Mouse (Mus musculus): ENCODE measurements at regions not wholly inside any gene's neighbourhood (a gene's known extent, or its start where the extent isn't known, plus 50 kb on each side); places are given as distances from the start of the nearest gene placed in this dataset.

DNA sequence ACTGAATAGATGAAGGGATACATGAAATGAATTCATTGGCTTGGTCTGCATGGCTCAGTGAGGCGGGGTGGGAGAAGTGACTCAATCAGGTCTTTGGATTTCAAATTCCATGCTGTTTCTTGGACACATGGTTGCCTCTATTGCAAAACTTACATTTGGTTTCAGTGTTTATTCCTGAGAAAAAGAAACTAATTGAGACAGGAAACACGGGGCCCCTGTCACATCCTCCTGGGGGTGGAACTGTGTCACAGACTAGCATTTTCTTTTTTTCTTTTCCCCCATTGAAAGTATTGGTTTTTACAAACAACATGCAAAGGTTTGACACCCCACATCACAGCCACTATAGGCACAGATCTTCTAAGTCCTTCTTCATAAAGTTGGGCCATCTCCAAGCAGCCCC lies 375.8 kb upstream of the Pik3r1 start:
- no peak for ATAC-seq (ENCODE audit: low read depth)
- no peaks in the 10 kb centered on the region for H3K36me3 ChIP-seq
- no peaks in the 10 kb centered on the region for H3K9me3 ChIP-seq (replicated peaks)
- no peak overlapping the region for H3K4me2 ChIP-seq
- no peak overlapping the region for H3K4me3 ChIP-seq (replicated peaks)
- H3K9ac ChIP-seq: no peak overlapping the region
- H3K4me1 ChIP-seq (replicated peaks): no peaks in the 10 kb centered on the region
- no peak for DNase-seq
- no peak overlapping the region for H3K27ac ChIP-seq
- no peaks in the 10 kb centered on the region for H3K27me3 ChIP-seq
- 43% methylated on average over 2 of the region's 2 CpGs for WGBS (ENCODE audit: insufficient replicate concordance)

DNA sequence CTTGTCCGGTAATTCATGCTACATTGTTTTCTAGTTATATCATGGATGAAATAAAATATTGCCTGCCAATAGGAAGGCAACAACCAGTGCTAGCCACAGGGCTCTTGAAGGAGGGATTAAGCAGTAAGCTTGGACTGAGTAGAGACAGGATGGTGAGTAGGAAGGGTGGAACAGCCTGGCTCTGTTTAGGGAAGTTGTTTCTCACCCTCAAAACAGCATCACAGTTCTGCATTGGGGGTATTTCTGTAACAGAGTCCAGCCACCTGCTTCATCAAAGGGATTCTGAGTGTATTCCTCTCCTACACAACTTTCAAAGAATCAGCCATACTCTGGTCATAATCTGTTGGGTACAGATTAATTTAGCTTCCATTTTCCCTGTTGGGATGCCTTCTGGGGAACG lies 380.0 kb upstream of the Pik3r1 start:
- ATAC-seq (ENCODE audit: low read depth) (no peak), DNase-seq (no peak)
- Histone ChIP-seq H3K4me2 (no peak overlapping the region), H3K4me3 (replicated peaks) (no peak overlapping the region), H3K9ac (no peak overlapping the region), H3K4me1 (replicated peaks) (no peaks in the 10 kb centered on the region), H3K9me3 (replicated peaks) (no peaks in the 10 kb centered on the region), H3K27me3 (no peaks in the 10 kb centered on the region), H3K36me3 (no peaks in the 10 kb centered on the region), H3K27ac (no peak overlapping the region)
- WGBS (ENCODE audit: insufficient replicate concordance): 73% methylated on average over 2 of the region's 2 CpGs

DNA sequence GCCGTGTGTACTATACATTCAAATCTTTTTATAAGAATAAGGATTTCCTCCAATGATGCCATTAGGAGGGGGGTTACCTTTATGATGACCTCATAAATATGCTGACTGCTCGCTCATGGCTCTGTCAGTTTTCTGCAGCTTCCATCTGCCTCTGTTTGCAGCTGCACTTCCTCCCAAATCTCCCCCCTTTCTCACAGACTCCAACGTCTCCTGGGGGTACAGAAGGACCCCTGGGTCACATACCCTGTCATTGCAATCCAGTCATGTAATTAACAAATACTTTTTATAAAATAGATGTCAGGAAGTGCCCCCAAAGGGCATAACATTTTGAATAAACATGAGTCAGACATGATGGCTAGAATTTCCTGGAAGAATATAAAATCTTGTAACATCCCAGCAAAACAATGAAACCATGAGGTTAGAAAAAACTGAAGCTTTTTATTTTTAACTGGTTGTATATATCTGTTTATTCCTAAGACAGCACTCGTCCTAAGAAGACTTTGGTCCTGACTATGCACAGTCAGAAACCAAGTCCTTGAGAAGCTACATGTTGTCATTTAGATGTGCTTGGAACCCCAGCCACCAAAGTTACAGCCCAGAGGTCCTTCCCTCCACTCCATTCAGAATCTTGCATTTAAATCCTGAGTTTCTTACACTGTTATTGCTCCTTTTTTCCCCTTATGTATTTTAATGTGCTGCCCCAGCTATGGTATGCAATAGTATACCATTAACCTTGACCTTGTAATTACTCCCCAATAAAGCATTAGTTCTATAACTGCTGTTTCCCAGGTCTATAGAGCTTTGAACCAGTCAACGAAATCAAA lies 386.0 kb upstream of the Pik3r1 start:
- H3K36me3 ChIP-seq: no peaks in the 10 kb centered on the region
- DNase-seq: no peak

DNA sequence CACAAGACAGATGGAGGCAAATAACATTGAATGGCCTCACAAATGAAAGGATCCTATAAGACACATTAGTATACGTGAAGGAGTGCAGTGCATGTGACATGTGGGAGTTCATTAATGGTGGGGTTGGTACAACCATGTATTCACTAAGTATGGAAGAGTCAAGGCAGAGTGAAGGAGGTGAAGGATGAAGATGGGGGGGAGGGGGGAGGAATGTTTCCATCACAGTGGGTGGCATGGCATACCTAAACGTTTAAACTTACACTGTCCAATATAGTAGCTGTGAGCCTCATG lies 386.5 kb upstream of the Pik3r1 start:
- 56% methylated on average over 2 of the region's 2 CpGs for WGBS (ENCODE audit: insufficient replicate concordance)
- no peaks in the 10 kb centered on the region for H3K9me3 ChIP-seq (replicated peaks)
- no peaks in the 10 kb centered on the region for H3K36me3 ChIP-seq
- ATAC-seq (ENCODE audit: low read depth) (no peak), DNase-seq (no peak)
- no peak overlapping the region for H3K27ac ChIP-seq
- no peaks in the 10 kb centered on the region for H3K4me1 ChIP-seq (replicated peaks)
- no peak overlapping the region for H3K9ac ChIP-seq
- no peak overlapping the region for H3K4me3 ChIP-seq (replicated peaks)
- no peak overlapping the region for H3K4me2 ChIP-seq
- no peaks in the 10 kb centered on the region for H3K27me3 ChIP-seq

More for the DNA sequence above, 386.0 kb upstream of the Pik3r1 start:
- Histone ChIP-seq H3K9me3 (replicated peaks) (no peaks in the 10 kb centered on the region), H3K4me1 (replicated peaks) (no peaks in the 10 kb centered on the region), H3K4me2 (no peak overlapping the region), H3K27me3 (no peaks in the 10 kb centered on the region), H3K27ac (no peak overlapping the region), H3K9ac (no peak overlapping the region), H3K4me3 (replicated peaks) (no peak overlapping the region)
- ATAC-seq (ENCODE audit: low read depth): no peak
- WGBS (ENCODE audit: insufficient replicate concordance): 48% methylated on average over 5 of the region's 5 CpGs

DNA sequence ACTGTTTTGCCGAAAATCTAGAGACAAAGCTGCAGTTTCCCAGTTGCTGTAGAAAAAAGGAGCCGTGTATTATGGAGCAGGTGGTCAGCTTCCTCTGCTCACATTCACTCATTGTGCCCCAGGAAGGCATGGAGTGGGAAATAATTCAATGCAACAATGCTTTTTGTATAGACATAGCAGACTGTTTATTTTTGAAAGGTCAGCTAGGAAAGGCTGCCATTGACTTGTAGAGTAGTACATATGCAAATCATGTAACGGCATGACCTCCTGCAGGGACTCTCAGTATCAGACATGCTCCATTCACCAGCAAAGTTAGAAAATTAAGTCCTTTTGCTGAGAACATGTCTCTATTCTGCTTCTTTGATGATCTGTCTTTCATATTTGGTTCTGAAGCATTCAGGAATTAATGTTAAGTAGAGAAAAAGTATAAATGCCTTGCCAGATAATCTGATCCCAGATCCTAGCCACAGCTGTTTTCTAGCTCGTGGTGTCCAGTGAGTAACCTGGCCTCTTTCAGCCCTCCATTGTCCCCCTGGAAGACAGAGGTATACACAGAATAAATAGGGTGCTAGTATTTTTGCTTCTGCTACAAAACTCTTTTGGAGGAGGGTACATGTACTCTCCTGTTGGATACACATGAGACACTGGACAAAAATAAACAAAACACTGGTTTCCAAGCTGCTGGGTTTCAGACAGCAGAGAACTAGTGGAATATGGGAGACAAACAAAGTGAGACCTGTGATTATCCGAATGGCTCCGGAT lies 389.5 kb upstream of the Pik3r1 start:
- no peak for DNase-seq
- H3K27me3 ChIP-seq: no peaks in the 10 kb centered on the region
- H3K4me2 ChIP-seq: no peak overlapping the region
- H3K9me3 ChIP-seq (replicated peaks): no peaks in the 10 kb centered on the region
- no peak overlapping the region for H3K27ac ChIP-seq
- no peaks in the 10 kb centered on the region for H3K36me3 ChIP-seq
- no peak overlapping the region for H3K4me3 ChIP-seq (replicated peaks)
- 68% methylated on average over 6 of the region's 6 CpGs for WGBS (ENCODE audit: insufficient replicate concordance)
- no peak for ATAC-seq (ENCODE audit: low read depth)
- no peak overlapping the region for H3K9ac ChIP-seq
- H3K4me1 ChIP-seq (replicated peaks): no peaks in the 10 kb centered on the region

DNA sequence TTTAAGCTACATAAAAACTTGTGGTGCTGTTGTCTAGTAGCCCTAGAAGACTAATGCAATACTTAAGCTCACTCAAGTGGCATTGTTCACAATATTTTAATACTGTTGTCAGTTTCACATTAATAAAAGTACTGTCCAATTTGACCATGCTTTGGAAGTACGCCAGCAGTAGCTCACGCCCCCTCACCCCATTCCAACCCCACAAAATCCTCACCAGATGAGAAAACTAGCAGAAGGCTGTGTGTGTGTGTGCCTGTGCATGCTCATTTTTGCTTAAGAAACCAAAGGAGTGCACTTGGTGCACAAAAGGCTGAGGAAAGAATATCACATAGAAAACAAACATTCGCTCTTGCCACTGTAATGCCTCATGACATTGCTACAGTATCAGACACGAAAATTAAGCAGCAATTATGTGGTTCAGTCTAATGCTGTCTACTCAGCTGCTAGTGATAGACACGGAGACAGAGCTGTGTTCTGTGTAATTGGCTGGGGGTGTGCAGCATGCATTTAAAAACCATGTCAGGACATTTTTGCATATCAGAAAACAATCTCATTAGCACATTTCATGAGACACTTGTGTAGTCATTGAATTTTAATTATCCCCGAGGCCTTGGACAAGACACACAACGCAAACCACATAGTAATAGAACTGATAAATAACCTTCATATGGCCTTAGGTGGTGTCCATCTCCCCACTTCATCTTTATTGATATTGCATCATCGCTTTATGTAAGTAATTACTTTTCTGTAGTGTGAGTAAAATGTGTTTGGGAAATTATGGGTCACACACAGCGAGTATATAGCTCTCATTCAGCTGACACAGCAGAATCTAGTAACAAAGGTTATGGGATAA lies 405.6 kb upstream of the Pik3r1 start:
- ATAC-seq (ENCODE audit: low read depth): no peak
- Histone ChIP-seq H3K4me3 (replicated peaks) (no peak overlapping the region), H3K9ac (no peak overlapping the region), H3K36me3 (no peaks in the 10 kb centered on the region), H3K27me3 (no peaks in the 10 kb centered on the region), H3K9me3 (replicated peaks) (no peaks in the 10 kb centered on the region), H3K4me1 (replicated peaks) (no peaks in the 10 kb centered on the region), H3K27ac (no peak overlapping the region), H3K4me2 (no peak overlapping the region)
- DNase-seq: no peak
- WGBS (ENCODE audit: insufficient replicate concordance): 64% methylated on average over 9 of the region's 9 CpGs

DNA sequence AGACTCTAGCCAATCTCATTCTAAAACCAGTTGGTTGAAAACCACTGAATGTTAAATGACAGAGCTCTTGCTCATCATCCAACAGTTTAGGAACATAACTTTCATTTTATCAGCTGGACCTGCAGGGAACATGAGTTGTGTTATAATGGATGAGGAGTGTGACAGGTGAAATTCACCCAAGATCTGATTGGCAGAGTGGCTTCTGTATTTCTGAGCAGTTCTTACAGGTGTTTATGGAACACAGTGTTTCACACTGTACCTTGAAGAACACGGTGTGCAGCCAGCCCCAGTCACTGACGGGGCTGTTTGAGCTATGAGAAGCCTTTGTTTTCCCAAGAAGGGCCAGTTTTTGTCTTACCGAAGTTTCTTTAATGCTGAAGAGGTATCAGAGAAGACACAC lies 406.4 kb upstream of the Pik3r1 start:
- WGBS (ENCODE audit: insufficient replicate concordance): 78% methylated on average over 3 of the region's 3 CpGs
- Histone ChIP-seq H3K4me3 (replicated peaks) (no peak overlapping the region), H3K9me3 (replicated peaks) (no peaks in the 10 kb centered on the region), H3K4me1 (replicated peaks) (no peaks in the 10 kb centered on the region), H3K27ac (no peak overlapping the region), H3K36me3 (no peaks in the 10 kb centered on the region), H3K4me2 (no peak overlapping the region), H3K27me3 (no peaks in the 10 kb centered on the region), H3K9ac (no peak overlapping the region)
- ATAC-seq (ENCODE audit: low read depth) (no peak), DNase-seq (no peak)

DNA sequence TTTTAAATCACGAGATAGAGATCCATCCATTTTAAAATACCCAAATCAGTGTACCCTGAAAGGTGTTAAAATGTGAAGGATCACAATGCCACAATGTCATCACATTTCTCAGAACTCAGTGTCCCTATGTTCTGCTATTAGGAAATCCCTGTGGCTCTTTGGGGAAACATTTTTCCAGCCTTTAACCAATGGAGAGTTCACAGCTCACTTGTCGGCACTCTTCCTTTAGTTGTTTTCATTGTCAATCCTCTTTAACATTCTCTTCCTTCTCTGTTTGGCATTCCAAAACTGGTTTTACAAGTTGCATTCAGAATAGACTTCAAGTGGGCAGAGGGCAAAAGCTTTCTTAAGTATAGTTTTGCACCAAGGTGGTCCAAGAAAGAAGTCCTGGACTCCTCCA lies 406.9 kb upstream of the Pik3r1 start:
- Histone ChIP-seq H3K36me3 (no peaks in the 10 kb centered on the region), H3K4me1 (replicated peaks) (no peaks in the 10 kb centered on the region), H3K4me2 (no peak overlapping the region), H3K4me3 (replicated peaks) (no peak overlapping the region), H3K27ac (no peak overlapping the region), H3K9me3 (replicated peaks) (no peaks in the 10 kb centered on the region), H3K27me3 (no peaks in the 10 kb centered on the region), H3K9ac (no peak overlapping the region)
- WGBS (ENCODE audit: insufficient replicate concordance): 76% methylated on average over 2 of the region's 2 CpGs
- no peak for ATAC-seq (ENCODE audit: low read depth)
- DNase-seq: no peak

DNA sequence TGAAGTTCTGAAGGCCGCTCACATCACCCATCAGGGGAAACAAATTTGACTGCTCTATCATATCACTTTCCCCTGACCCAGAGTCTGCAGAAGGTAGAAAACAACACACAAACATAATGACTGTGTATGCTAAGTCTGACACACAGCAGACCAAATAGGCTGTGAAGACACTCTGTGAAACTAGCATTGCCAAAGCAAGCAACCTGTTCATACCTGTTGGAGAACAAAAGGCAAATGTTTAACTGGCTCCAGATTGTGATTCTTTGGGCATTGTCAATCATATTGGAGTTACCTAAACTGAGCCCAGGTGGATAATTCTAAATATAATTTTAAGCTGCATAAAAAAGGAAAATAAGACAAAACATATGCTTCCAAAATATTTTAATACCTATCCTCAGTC lies 407.4 kb upstream of the Pik3r1 start:
- H3K36me3 ChIP-seq: no peaks in the 10 kb centered on the region
- no peak overlapping the region for H3K4me3 ChIP-seq (replicated peaks)
- DNase-seq: no peak
- WGBS (ENCODE audit: insufficient replicate concordance): 75% methylated on average over 1 of the region's 1 CpGs
- H3K27ac ChIP-seq: no peak overlapping the region
- no peak for ATAC-seq (ENCODE audit: low read depth)
- H3K27me3 ChIP-seq: no peaks in the 10 kb centered on the region
- H3K9ac ChIP-seq: no peak overlapping the region
- H3K4me2 ChIP-seq: no peak overlapping the region
- H3K4me1 ChIP-seq (replicated peaks): no peaks in the 10 kb centered on the region
- no peaks in the 10 kb centered on the region for H3K9me3 ChIP-seq (replicated peaks)

DNA sequence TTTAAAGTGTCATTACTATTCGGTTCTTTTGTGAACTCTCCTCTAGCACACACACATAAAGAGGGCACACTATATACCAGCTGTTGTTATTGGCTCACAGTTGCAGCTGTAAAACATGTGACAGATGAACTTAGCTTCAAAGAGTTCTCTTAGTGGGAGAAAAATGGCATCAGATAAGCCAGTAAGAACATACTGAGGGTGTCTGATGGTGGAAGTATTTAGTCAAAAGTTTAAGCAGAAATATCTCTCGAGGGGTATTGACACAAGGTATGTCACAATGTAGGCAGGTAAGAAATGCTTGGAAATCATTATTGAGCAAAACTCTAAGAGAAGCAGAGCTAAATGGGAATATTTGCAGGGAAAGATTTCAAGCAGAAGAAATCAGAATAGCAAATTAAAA lies 408.4 kb upstream of the Pik3r1 start:
- no peak overlapping the region for H3K9ac ChIP-seq
- WGBS (ENCODE audit: insufficient replicate concordance): 45% methylated on average over 2 of the region's 2 CpGs
- no peaks in the 10 kb centered on the region for H3K4me1 ChIP-seq (replicated peaks)
- no peak overlapping the region for H3K27ac ChIP-seq
- no peaks in the 10 kb centered on the region for H3K27me3 ChIP-seq
- no peak overlapping the region for H3K4me3 ChIP-seq (replicated peaks)
- no peak for DNase-seq
- H3K4me2 ChIP-seq: no peak overlapping the region
- no peaks in the 10 kb centered on the region for H3K9me3 ChIP-seq (replicated peaks)
- H3K36me3 ChIP-seq: no peaks in the 10 kb centered on the region
- ATAC-seq (ENCODE audit: low read depth): no peak

DNA sequence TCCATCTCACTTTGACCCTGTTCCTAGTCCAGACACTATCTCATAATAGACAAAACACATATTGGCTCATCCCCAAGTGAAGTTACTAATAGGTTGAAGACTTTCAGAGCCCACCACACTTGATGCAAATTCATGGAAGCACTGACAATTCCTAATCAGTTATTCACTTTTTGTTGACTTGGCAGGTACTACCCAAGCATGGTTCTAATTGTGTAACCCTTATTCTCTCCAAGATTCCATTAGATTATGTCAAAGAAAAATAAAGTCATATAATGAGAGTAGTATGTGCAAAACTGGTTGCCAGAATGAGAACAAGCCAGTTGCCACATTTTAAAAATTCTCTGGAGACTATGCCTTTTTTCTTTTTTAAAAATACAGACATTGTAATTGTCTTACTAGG lies 426.7 kb upstream of the Pik3r1 start:
- ATAC-seq (ENCODE audit: low read depth) (no peak), DNase-seq (no peak)
- Histone ChIP-seq H3K9ac (no peak overlapping the region), H3K4me2 (no peak overlapping the region), H3K27ac (no peak overlapping the region), H3K9me3 (replicated peaks) (no peaks in the 10 kb centered on the region), H3K27me3 (no peaks in the 10 kb centered on the region), H3K4me1 (replicated peaks) (no peaks in the 10 kb centered on the region), H3K36me3 (no peaks in the 10 kb centered on the region), H3K4me3 (replicated peaks) (no peak overlapping the region)

Measured in liver, embryonic 13.5 days (tissue).